Mouse (Mus musculus): ENCODE measurements around the gene Anapc4.

GRCm38 (mm10) chr5:52793230-52793629, 40.6 kb upstream of the Anapc4 start:
- TF ChIP-seq TAL1 (IDR thresholded peaks at IDR 0.05; ENCODE audit: low read length) = no peak
- TF ChIP-seq GATA1 (IDR thresholded peaks at IDR 0.05; ENCODE audit: low read length) = no peak
